Mouse (Mus musculus) heart, adult 2 months (tissue): Measurements from ENCODE around the gene Tbc1d10a. TPM values are rescaled to one million over a fixed set of nuclear protein-coding genes. Genes with fewer than 3 reads are reported as not detected.

Experiments
- DNase-seq, 2 experiments: peaks; one replicate each; pipeline ENCODE4 v3.0.0; 2021
- H3K27ac ChIP-seq: fragments of 200-600 bp; 2 replicates; pipeline ENCODE4 v1.8.1; 2022
- H3K27me3 ChIP-seq: fragments of 200-500 bp; 2 replicates; pipeline ENCODE4 v1.6.1; 2012; ENCODE audit warnings: mild to moderate bottlenecking, low read length, inconsistent platforms, mixed read lengths; ENCODE audit not compliant: control insufficient read depth, insufficient read depth
- H3K36me3 ChIP-seq: fragments of 200-500 bp; 2 replicates; pipeline ENCODE4 v1.6.1; 2012; ENCODE audit warnings: low read length, inconsistent platforms; ENCODE audit not compliant: control insufficient read depth, insufficient read depth
- H3K4me1 ChIP-seq: fragments of 200-500 bp; 2 replicates; pipeline ENCODE4 v1.6.1; 2011; ENCODE audit warnings: low read length; ENCODE audit not compliant: control insufficient read depth, insufficient read depth
- H3K4me3 ChIP-seq: fragments of 200-600 bp; 2 replicates; pipeline ENCODE4 v1.8.1; 2022
- H3K79me2 ChIP-seq: fragments of 200-500 bp; replicated peaks from 2 replicates; pipeline ENCODE4 v1.6.1; 2012; ENCODE audit warnings: mild to moderate bottlenecking, inconsistent platforms, low read length, moderate library complexity, mixed read lengths; ENCODE audit not compliant: control insufficient read depth, insufficient read depth
- H3K9ac ChIP-seq: fragments of 200-500 bp; 2 replicates; pipeline ENCODE4 v1.6.1; 2012; ENCODE audit warnings: low read depth, mild to moderate bottlenecking, control low read depth, inconsistent platforms, low read length, mixed read lengths
- CTCF ChIP-seq: fragments of 200-600 bp; IDR thresholded peaks from 2 replicates; pipeline ENCODE4 v1.8.1; 2022; ENCODE audit warnings: antibody characterized with exemption, mild to moderate bottlenecking, moderate library complexity
- EP300 ChIP-seq: fragments of 200-500 bp; IDR thresholded peaks from 2 replicates; pipeline ENCODE4 v1.6.1; 2011; ENCODE audit warnings: low read depth, low read length, control low read depth; ENCODE audit not compliant: insufficient read depth
- POLR2A ChIP-seq: fragments of 200-500 bp; IDR thresholded peaks from 2 replicates; pipeline ENCODE4 v1.6.1; 2011; ENCODE audit warnings: mild to moderate bottlenecking, low read depth, low read length, control low read depth; ENCODE audit not compliant: insufficient read depth
- WGBS: fragments of 180-500 bp; shearing (Covaris S2); methylation state at CpG from one replicate; pipeline ENCODE4 v1.1.7; 2018; 5-methylcytosine and 5-hydroxymethylcytosine counted together
- intact Hi-C: fragments of 180-260 bp; cut with DNase I; formaldehyde crosslinking; loops from one replicate; pipeline ENCODE4 v1.15.1; 2025
- polyA plus RNA-seq: library from polyadenylated mRNA; depleted of rRNA; stranded (reverse); fragments of >200 nt; gene quantifications from 2 replicates; pipeline ENCODE4 v1.2.3, GENCODE M21; 2012
- total RNA-seq, 2 experiments: library from RNA; stranded (reverse); gene quantifications; 2 replicates each; pipeline ENCODE4 v1.2.3; 2021

Tbc1d10a gene
- total and polyA plus RNA-seq, 3 experiments: 10.1 to 17.3 (median 10.7) TPM

GRCm38 (mm10) chr11:4155641-4156040 lies 30.9 kb upstream of the Tbc1d10a start:
- H3K27ac ChIP-seq: no peak overlapping the region
- WGBS: 52% methylated on average over 5 of the region's 5 CpGs
- TF ChIP-seq EP300: no peak
- TF ChIP-seq POLR2A: no peak
- TF ChIP-seq CTCF: no peak
- no peak for DNase-seq
- H3K4me1 ChIP-seq: peaks cover 2% of the 10 kb centered on the region; the same call in 1 of the 2 replicates
- H3K36me3 ChIP-seq: no peaks in the 10 kb centered on the region
- no peak overlapping the region for H3K4me3 ChIP-seq
- H3K9ac ChIP-seq: no peak overlapping the region
- intact Hi-C loops: no loop called here
- no peaks in the 10 kb centered on the region for H3K79me2 ChIP-seq
- no peaks in the 10 kb centered on the region for H3K27me3 ChIP-seq

- Histone ChIP-seq H3K4me1 (peaks cover 7% of the 10 kb centered on the region), H3K36me3 (peaks cover 16% of the 10 kb centered on the region), H3K79me2 (no peaks in the 10 kb centered on the region), H3K27me3 (no peaks in the 10 kb centered on the region), H3K9ac (no peak overlapping the region), H3K4me3 (no peak overlapping the region), H3K27ac (no peak overlapping the region)
- WGBS: 64% methylated on average over 3 of the region's 3 CpGs
- intact Hi-C loops: no loop called here
- no peak for DNase-seq
- TF ChIP-seq POLR2A (no peak), EP300 (no peak), CTCF (no peak)
Observed at GRCm38 (mm10) chr11:4158676-4159075, 27.9 kb upstream of the Tbc1d10a start.

- peak; percentile 96 for DNase-seq
- no peaks in the 10 kb centered on the region for H3K79me2 ChIP-seq
- H3K9ac ChIP-seq: peak within 1 kb of the TSS; percentile 90
- H3K4me3 ChIP-seq: peak within 1 kb of the TSS; percentile 89
- intact Hi-C loops: loop anchor here (2.0 kb wide), 2 partner anchors 25 to 59 kb away; partner anchors contain the start of genes Castor1 and Rnf215
- H3K36me3 ChIP-seq: peaks cover 21% of the 10 kb centered on the region
- peak within 1 kb of the TSS; percentile 89 for H3K27ac ChIP-seq
- H3K27me3 ChIP-seq: no peaks in the 10 kb centered on the region
- peaks cover 7% of the 10 kb centered on the region for H3K4me1 ChIP-seq
- TF ChIP-seq EP300: no peak
- TF ChIP-seq POLR2A: peak; percentile 71
- 0 out of 2 replicates have a peak, but pooled peaks have one; percentile 2 for TF ChIP-seq CTCF
- WGBS: 1% methylated on average over 54 of the region's 54 CpGs
Observed at GRCm38 (mm10) chr11:4159808-4160708, 26.5 kb upstream of the Tbc1d10a start, which contains the start of the genes Ccdc157 and Sf3a1. Ccdc157 (minus strand) TSS chr11:4160293. Sf3a1 (plus strand) TSS chr11:4160350.

- no peak for TF ChIP-seq EP300
- no peak for TF ChIP-seq POLR2A
- no peak for TF ChIP-seq CTCF
- DNase-seq: peak in 1 of 2 experiments; percentile 17
- no peaks in the 10 kb centered on the region for H3K27me3 ChIP-seq
- H3K36me3 ChIP-seq: peaks cover 21% of the 10 kb centered on the region
- peak overlapping the region; percentile 89 for H3K4me3 ChIP-seq
- H3K27ac ChIP-seq: peak overlapping the region; percentile 89
- peaks cover 7% of the 10 kb centered on the region for H3K4me1 ChIP-seq
- 4% methylated on average over 15 of the region's 15 CpGs for WGBS
- intact Hi-C loops: loop anchor here (2.0 kb wide), 2 partner anchors 26 to 58 kb away; partner anchors contain the start of genes Castor1 and Rnf215
- peak overlapping the region; percentile 90 for H3K9ac ChIP-seq
- H3K79me2 ChIP-seq: no peaks in the 10 kb centered on the region
Observed at GRCm38 (mm10) chr11:4160758-4161480, 25.7 kb upstream of the Tbc1d10a start.

GRCm38 (mm10) chr11:4164701-4165100 lies 21.9 kb upstream of the Tbc1d10a start:
- WGBS: 82% methylated on average over 2 of the region's 2 CpGs

More at GRCm38 (mm10) chr11:4164701-4165100, 21.9 kb upstream of the Tbc1d10a start:
- peaks cover 1% of the 10 kb centered on the region; the same call in 1 of the 2 replicates for H3K79me2 ChIP-seq
- no peak overlapping the region for H3K9ac ChIP-seq
- H3K27me3 ChIP-seq: no peaks in the 10 kb centered on the region
- H3K4me1 ChIP-seq: peaks cover 5% of the 10 kb centered on the region
- H3K27ac ChIP-seq: no peak overlapping the region
- intact Hi-C loops: no loop called here
- no peak for TF ChIP-seq POLR2A
- TF ChIP-seq CTCF: no peak
- TF ChIP-seq EP300: no peak
- peaks cover 24% of the 10 kb centered on the region for H3K36me3 ChIP-seq
- DNase-seq: no peak
- no peak overlapping the region for H3K4me3 ChIP-seq
